Mouse (Mus musculus) adipocyte (in vitro differentiated cells): ENCODE results near the gene Bves.
A peak's percentile ranks its signal among the peaks of the same experiment; 100 is the strongest.

ENCODE experiments used
- DNase-seq: peaks from one replicate; pipeline ENCODE4 v3.0.0-alpha.2; 2016; ENCODE audit warnings: low spot score

Bves gene

GRCm38 (mm10) chr10:45356091-45356490, 20.5 kb downstream of the Bves start:
- no peak for DNase-seq

DNA sequence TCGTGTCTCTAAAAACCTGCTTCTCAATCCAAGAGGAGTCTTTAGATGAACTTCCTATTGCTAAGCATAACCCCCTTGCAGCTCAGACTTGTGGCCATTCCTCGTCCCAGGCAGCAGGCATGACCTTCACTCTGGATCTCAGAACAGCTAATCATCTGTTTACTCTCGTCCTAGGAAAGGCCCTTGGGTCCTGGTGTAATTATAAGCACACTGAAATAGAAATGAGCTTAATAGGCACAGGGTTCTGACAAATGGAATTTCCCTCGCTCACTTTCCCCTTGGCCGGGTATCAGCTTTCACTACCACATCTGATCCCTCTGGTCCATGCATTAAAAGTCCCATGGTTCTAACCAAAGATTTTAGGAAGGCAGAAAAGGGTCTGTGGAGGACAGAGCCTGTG, 27.8 kb downstream of the Bves start:
- DNase-seq, result peak; percentile 51

- DNase-seq, result no peak
Measured at GRCm38 (mm10) chr10:45366987-45367705, 31.6 kb downstream of the Bves start.

DNA sequence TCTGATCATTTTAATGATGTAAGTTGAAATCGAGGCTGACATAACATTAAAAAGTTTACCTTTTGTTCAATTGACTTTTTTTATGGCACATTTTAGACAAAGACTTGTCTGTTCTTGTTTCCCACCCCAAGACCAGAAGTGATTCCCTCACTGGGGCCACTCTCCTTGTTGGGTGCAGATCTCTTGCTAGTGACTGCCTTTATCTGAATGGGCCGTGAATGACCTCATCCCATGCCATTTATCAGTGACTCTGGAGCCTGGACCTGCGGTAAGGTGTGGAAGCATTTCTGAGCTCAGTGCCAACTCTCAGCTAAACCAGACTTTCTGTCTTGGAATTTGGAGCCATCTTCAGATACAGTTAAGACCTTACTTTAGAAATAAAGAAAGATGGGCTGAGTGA, 34.1 kb downstream of the Bves start:
- no peak for DNase-seq

DNA sequence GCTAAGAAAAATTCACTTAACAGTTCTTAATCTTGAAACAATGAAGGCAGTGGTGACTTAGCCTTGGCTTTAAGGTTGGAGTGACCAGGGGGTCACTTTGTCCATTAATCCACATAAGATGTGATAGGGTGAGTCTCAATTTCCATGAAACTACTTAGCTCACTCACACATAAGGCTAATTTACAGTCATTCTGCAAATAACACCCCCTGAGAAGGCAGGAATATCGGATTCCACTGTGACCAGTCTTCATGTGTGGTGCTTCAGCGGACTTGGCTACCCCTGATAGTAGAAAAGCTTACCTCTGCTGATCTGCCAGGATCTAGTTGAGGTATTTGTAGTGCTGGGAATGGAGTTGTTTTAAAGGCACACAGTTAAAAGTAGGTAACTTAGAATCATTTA, 35.0 kb downstream of the Bves start:
- no peak for DNase-seq

- DNase-seq, result peak; percentile 85
Measured at GRCm38 (mm10) chr10:45372994-45373692, 37.6 kb downstream of the Bves start.

DNA sequence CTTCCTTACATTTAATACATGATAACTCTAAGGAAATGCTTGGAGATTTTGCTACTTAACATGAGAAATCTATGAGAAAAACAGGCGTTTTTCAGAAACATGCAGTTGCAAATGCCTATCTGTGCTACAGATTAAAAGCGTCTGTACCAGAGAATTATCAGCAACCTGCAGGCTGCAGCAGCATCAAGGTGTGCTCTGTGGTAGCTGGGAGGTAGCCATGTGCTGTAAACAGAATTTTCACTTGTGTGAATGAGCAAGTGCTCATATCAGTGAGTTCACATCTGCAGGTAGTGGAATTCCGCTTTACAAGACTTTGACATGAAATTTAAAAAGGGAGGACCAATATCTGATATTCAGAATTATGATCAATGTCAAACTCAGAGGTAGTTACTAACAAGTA, 42.7 kb downstream of the Bves start:
- no peak for DNase-seq

DNA sequence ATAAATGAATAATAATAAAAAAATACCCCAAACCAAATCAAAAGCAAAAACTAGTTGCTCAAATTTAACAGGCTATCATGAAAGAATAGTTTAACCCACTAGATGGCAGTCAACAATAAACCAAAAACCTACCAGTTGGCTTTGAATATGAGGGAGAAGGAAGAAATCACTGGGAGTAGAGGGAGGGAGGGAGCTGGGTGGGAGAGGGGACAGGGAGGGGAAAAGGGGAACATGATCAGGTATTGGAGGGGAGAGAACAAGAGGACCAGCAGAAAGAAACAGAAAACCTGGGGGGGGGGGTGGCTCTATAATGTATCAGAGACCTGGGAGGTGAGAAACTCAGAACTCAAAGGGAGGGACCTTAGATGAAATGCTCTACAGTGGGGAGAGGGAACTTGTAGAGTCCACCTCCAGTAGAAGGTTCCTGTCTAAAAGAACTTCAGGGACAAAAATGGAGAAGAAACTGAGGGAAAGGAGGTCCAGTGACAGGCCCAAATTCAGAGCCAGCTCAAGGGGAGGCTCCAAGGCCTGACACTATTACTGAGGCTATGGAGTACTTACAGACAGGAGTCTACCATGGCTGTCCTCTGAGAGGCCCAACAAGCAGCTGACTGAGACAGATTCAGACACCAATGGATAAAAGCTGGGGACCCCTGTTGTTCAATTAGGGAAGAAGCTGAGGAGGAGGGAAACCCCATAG, 46.5 kb downstream of the Bves start:
- DNase-seq, result peak; percentile 62

DNA sequence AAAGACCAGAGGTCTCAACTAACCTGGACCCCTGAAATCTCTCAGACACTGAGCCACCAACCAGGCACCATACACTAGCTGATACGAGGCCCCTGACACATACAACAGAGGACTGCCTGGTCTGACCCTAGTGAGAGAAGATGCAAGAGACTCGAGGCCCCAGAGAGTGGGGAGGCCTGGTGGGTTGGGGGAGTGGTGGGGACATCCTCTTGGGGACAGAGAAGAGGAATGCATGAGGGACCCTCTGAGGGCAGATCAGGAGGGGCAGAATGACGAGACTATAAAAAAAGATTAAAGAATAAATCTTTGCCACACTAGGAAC, 47.0 kb downstream of the Bves start:
- DNase-seq, result no peak

DNA sequence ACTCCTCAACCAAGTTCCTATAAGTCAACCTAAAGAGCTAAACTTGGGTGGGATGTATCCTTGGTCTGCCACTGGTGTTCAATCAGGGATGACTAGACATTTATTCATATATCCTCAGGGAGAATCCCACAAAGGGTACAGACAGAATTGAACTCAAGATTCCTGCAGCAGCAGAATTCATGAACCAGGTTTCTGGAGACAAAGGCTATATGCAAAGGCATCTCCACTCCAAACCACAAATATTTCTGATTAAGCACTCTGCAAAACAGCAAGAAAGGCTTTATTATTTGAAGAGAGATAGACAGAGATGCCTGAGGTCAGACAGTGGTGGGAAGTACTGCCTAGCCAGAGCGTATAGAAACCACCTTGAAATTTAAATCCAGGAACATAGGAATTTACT, 62.6 kb downstream of the Bves start:
- no peak for DNase-seq

DNA sequence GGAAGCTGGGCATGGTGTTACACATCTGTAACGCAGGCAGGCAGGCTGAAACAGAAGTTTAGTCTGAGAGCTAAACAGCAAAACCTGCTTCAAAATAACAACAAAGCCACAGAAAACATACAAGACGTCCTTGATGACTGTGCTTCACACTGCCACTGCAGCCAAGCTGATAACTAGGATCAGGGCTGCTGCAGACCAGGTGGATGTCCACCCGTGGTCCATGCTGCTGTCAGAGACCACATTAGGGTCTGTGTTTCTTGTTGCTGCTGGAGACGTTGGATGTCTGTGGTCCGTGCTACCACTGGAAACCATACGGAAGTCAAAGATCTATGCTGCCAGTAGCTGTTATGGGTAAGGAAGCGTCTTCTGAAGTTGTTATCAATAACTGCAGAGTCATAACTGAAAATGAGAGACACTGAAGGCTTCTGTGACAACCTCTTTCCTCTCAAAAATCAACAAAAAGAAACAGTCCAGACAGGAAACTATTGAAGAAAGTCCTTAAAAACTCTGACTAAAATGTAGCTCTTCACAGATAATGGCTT, 64.2 kb downstream of the Bves start:
- DNase-seq, result no peak

DNA sequence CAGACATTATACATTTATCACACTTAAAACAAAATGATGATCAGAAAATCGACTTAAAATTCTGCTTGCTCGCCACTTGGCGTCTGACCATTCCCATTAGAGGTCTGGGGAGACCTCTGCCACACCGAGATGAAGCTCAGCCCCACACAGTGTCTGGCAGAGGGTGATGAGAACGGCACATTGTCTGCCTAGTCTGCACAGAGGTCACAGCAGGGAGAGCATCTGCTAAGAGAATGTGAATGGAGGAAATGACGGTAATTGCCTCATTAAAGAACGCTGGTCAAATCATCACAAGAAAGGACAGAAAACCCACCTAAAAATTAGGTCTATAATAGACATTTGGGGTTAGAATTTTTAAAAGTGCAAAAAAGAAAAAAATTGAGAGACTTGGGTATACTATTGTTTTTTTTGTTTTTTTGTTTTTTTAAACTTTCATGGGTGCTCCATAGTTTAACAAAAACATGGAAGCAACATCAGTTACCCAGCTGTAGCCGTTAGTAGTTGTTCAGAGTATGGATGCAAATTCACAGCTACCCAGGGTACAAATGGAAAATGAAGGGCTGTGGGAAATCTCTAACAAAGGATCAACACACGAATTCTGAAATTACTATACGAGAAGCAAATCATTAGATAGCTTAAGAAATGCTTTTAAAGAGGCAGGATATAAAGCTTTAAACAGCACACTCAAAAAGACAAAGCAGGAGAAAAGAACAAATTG, 75.2 kb downstream of the Bves start:
- DNase-seq, result peak; percentile 16

- DNase-seq, result no peak
Measured at GRCm38 (mm10) chr10:45411741-45412140, 76.2 kb downstream of the Bves start.

DNA sequence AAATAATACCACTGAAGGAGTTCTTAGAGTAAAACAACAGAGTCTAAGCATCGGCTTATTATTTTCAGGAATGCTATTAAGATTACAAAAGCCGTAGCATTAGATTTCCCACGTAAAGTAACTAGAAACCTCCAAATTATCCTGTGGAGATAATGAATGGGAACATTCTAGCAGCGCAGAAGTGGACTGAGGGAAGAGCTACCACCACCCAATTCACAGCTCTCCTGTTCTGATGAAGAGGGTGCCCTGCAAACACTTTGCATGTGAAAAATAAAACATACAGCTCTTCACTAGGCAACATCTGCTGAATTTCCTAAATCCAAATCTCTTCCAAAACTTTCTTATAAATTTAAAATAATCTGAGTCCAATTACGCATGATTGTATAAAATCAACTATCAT, 76.6 kb downstream of the Bves start:
- DNase-seq, result no peak
